Mouse (Mus musculus): ENCODE measurements at regions not wholly inside any gene's neighbourhood (a gene's known extent, or its start where the extent isn't known, plus 50 kb on each side); places are given as distances from the start of the nearest gene placed in this dataset.

DNA sequence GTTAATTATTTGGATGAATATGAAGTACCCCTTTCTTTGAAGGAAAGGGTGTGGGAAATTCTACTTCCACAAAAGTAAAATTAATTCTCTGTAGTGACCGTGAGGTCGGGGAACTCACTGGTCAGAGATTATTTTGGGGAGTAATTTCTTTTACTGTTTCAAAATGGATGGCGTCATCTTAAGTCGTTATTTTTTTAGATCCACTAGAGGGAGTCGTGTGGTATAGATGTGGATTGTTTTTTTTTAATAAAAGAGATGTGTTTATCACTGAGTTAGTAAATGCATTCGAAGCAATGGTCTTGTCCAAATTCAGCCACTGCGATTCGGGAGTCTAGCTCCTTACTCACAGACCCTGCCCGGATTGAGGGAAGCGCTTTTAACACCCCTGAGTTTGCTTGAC, 100.8 kb upstream of the Lsm14a start:
- no peak for DNase-seq

DNA sequence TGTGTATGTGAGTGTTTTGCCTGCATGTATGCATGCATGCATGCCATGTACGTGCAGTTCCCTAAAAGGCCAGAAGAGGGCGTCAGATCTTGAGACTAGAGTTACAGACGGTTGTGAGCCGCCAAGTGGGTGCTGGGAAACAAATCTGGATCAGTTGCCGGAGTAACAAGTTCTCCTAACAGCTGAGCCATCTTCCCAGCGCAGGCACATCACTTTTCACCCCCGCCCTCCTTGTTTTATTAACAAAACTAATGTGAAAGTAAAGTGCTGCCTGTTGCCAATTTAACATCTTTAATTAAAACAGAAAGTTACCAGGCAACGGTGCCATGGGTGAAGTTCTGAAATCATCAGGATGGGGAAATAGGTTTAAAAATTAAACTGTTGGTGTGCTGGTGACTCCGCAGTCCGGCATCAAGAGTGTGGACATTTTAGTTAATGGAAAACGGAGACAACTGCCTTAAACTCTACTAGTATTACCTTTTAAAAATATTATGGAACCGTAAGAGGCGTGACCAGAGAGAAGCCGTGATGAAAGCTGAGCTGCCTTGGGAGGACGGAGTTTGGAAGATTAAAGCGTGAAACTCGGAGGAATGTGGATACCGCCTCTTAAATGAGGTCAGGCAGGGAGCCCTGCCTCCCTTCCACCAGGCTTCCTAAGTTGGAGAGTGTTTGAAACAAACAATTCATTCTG, 91.9 kb upstream of the Lsm14a start:
- DNase-seq: no peak

GRCm38 (mm10) chr7:34483368-34483767, 90.3 kb upstream of the Lsm14a start:
- DNase-seq: no peak

GRCm38 (mm10) chr7:34480771-34481170, 87.7 kb upstream of the Lsm14a start:
- no peak for DNase-seq

GRCm38 (mm10) chr7:34471003-34471402, 77.9 kb upstream of the Lsm14a start:
- DNase-seq: no peak

GRCm38 (mm10) chr7:34462069-34462468, 69.0 kb upstream of the Lsm14a start:
- DNase-seq: peak; percentile 4 to 12

- no peak for DNase-seq
These were observed 66.8 kb upstream of the Lsm14a start for GRCm38 (mm10) chr7:34459834-34460495.

DNA sequence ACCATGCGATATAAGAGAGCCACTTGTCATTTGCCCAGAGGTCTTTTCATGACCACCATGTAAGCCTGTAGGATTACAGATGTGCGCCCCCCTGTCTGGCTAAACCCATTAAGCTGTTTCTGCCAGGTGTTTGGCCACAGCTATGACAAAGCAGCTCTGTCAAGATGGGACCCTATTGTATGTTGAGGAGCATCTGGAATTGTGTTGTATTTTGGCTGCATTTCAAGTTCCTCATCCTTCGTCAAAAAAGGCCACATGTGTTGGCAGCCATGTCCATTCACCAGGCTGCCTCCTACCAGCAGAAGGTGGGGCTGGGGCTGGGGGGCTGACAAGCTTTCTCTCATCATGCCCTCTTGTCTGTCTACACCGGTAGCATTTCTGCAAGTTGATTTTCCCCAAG, 65.7 kb upstream of the Lsm14a start:
- no peak for DNase-seq

- no peak for DNase-seq
These were observed 55.2 kb upstream of the Lsm14a start for GRCm38 (mm10) chr7:34448364-34448763.

DNA sequence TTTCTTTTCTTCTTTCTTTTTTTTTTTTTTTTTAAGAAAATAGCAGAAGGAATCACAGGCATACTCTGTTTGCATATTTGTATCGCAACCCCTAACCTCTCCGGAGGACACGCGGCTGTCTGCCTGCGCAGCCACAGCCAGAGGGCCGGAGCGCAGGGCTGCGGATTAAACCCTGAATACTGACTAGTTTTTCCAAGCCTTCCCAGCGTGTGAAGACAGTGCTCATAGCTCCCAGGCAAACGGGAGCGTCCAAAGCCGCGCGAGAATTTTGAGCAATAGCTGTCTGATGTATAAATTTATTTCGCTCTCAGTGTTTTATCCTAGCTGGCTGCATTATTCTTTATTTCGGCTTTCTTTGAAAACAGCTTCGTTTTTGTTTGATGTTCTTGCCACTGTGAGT, 51.1 kb upstream of the Lsm14a start:
- no peak for DNase-seq

Data from B cell, adult 2 months (primary cell).